Mouse (Mus musculus) cerebellum, postnatal 25 days (tissue): Measurements from ENCODE around the gene Gm20518.

Experiments
- DNase-seq, 2 experiments: peaks; one replicate each; pipeline ENCODE4 v3.0.0; 2021; ENCODE audit warnings: mixed read lengths in 2 of 2

Gm20518 gene

GRCm38 (mm10) chr16:17891567-17891959 lies at the start of gene Gm20518:
Gm20518 (minus strand) TSS chr16:17891671.
- peak; percentile 100 for DNase-seq

- peak in 1 of 2 experiments; percentile 25 for DNase-seq
Measured at GRCm38 (mm10) chr16:17939255-17939751, 47.8 kb upstream of the Gm20518 start.

GRCm38 (mm10) chr16:17938821-17939220 lies 47.4 kb upstream of the Gm20518 start:
- peak; percentile 77 to 86 for DNase-seq

DNA sequence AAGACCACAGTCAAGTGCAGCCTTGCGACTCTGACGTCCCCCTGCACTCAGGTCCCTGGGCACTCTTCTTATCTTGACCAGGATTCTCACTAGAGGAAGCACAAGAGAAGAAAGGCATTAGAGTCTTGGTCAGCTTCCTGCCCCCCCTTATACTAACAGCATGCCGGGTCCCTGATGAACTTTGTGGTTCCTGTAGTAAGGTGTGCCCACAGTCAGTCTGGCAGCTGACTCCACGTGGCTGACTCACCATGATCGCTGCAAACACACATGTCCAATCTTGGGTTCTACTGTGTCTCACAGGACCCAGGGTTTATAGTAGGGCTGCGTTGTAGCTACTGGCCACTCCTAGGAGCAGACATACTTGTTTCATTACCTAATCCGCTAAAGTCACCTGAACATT lies 46.7 kb upstream of the Gm20518 start:
- no peak for DNase-seq

GRCm38 (mm10) chr16:17936776-17937175 lies 45.3 kb upstream of the Gm20518 start:
- DNase-seq, result no peak

DNA sequence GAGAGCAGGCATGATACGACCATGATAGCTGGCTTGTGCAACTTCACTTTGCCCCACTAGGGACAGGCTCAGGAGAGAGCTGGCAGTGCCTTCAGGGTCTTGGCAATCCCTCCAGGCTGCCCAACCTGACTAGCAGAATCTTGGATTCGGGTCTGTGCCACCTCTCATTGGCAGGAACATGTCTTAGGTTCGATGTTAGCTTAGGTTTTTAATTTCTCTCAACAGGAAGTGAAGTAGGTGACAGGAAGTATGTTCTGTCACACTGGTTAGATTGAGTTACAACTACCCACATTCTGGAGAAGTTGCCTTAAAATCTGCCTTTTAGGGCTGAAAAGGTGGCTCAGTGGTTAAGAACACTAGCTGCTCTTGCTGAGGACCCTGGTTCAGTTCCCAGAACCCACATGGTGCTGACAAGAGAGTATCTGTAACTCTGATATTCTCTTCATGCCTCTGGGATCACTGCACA lies 43.0 kb upstream of the Gm20518 start:
- no peak for DNase-seq

- no peak for DNase-seq
Measured at GRCm38 (mm10) chr16:17933594-17934444, 42.3 kb upstream of the Gm20518 start.

DNA sequence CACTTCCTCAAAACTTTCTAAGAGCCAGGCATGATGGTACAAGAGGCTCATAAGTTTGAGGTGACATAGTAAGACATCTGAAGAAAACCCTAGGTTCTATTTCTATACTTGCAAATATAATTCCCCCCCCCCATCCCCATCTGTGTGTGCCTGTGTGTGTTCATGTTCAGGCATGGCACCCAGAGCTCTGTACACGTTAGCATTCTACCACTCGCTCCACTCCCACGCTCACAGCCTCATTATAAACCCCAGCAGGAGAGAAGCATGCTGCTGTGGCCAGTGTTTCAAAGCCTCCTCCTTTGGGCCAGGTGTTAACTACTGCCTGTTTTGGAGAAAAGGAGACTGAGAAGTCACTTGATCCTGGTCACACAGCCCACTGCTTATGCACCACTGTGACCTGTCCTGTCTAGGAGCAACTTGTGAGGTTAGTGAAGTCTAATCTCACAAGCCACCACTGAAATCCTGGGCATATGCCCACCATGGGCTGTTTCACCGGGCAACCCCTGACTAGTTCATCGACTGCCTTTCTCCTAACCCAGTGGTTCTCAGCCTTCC lies 40.5 kb upstream of the Gm20518 start:
- DNase-seq, result no peak

DNA sequence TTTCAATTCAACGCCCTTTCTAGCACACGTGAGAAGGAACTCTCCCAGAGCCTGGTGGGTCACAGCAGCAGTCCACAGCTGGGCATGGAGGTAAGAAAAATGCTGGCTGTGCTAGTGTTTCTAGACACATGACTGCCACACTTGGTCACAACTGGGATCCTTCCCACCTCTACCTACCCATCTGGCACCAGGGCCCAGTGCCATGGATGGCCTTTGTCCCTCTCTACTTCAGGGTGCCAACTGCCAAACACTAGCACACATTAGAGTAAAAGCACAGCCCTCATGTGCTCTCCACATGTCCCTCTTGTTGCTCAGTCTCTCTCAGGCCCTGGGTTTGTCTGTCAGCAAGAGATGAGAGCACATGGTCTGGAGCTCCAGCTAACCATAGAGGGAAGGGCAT lies 38.2 kb upstream of the Gm20518 start:
- no peak for DNase-seq

GRCm38 (mm10) chr16:17929211-17929610 lies 37.7 kb upstream of the Gm20518 start:
- DNase-seq, result no peak

- DNase-seq, result peak; percentile 46 to 69
Measured at GRCm38 (mm10) chr16:17928627-17929104, 37.2 kb upstream of the Gm20518 start.

GRCm38 (mm10) chr16:17928087-17928580 lies 36.7 kb upstream of the Gm20518 start, which contains the start of gene Slc25a1:
Slc25a1 (minus strand) TSS chr16:17928219.
- peak; percentile 65 to 79 for DNase-seq

- peak; percentile 53 to 57 for DNase-seq
Measured at GRCm38 (mm10) chr16:17927351-17928082, 36.0 kb upstream of the Gm20518 start.

DNA sequence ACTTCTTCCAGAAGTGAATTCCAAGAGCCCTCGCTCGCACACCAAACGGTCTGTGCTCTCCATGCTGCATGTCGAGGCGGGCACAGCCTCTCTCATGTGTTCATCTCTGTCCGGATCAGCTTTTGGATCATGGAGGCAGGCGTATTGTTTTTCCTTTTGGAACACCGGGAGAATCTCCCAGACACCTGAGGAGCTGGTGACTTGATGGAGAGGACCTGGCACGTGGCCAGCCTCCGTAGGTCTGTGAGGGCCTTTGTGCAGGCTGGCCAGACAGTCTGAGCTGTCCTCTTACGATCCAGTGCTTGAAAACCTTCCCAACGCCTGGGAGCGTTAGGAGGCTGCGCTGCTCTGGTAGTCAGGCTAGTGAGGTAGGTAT lies 30.7 kb upstream of the Gm20518 start:
- peak in 1 of 2 experiments; percentile 64 for DNase-seq

DNA sequence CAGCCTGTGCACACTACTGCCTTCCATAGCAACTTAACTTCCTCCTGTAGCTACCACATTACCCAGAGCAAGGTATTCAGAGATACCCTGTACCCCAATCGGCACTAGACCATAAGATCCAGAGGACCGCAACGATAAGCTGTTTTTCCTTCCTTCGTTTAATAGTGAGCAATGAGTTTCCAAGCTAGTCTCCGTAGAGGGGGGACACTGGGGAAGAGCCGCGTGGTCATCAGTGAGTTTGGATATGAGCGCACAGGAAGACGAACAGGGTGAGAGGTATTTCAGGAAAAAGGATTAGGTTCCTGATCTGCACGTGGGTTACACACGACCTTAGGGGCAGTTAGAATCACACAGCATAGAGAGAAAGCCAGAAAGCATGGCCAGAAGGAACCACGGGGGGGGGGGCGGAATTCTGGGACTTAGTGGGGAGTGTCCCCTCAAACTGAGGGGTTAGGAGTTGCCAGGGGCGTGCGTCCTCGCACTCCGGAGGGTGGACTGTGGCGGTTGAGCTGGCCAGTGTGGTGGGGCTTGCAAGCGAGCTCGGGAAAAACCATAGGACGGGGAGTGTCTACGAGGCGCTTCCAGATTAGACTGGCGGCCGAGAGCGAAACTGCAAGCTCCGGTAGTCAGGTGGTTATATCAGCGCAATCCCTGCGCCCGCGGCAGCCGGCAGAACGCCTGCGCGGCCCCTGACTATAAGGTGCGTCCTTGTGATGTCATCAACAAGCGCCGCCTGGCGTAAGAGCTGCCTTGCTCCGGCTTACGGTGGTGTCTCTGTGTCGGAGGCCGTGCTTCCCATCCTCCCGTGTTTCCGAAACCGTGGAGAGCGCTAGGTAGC lies 30.1 kb upstream of the Gm20518 start:
- DNase-seq, result peak; percentile 96 to 98

DNA sequence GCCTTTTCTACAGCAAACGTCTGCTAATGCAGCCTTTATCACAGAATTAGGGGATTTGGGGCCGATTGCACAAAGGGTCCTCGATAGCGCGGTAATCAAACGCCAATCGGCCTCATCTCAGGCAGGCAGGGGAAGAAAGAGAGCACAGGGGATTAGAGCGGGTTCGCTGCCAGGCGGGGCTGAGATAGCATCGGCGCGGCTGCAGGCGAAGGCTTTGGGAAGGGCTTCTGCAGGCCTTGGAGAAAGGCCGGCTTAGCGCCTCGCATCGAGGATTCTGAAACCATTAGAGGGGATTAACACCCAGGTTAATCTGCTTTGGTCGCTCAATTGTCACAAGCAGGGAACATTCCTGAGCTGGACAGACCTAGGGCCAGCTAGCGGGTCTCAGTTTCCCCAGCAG lies 29.1 kb upstream of the Gm20518 start:
- no peak for DNase-seq

GRCm38 (mm10) chr16:17914307-17915249 lies 23.1 kb upstream of the Gm20518 start, which contains the start of gene Gsc2:
Gsc2 (minus strand) TSS chr16:17915059.
- DNase-seq, result no peak

- peak; percentile 92 for DNase-seq
Measured at GRCm38 (mm10) chr16:17911052-17911595, 19.7 kb upstream of the Gm20518 start, which contains the start of gene Ess2. Ess2 (minus strand) TSS chr16:17911348.

GRCm38 (mm10) chr16:17898462-17898861 lies 7.0 kb upstream of the Gm20518 start, which contains the start of the genes Dgcr2 and Tssk2:
Dgcr2 (minus strand) TSS chr16:17898562.
Tssk2 (plus strand) TSS chr16:17898637.
- no peak for DNase-seq

DNA sequence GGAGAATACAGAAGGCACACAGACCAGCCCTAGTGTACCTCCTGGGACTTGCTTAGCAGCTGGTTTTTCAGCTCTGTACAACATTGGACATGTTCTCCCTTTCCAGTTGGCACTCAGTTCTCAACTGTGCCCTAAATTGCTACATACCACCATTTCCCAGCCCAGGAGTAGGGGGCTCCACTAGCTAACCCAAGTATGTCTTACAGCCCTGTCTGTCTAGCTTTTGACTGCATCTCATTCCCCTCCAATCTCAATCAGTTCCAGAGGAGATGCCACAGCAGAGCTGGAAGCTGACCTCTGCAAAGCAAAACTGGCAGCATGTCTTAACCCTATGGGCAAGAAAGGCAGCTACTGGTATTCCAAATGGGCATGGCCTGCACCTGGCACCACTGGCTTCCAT lies 4.6 kb upstream of the Gm20518 start:
- no peak for DNase-seq
